Mouse (Mus musculus) stomach, postnatal 0 days (tissue): ENCODE measurements around the gene Dock2.

Experiments
- CTCF ChIP-seq: IDR thresholded peaks from 2 replicates; pipeline ENCODE4 v1.5.1; 2016; ENCODE audit warnings: antibody characterized with exemption, low read depth, mild to moderate bottlenecking, moderate library complexity
- EP300 ChIP-seq: optimal IDR thresholded peaks from 2 replicates; pipeline ENCODE3; 2016; ENCODE audit warnings: antibody characterized with exemption

GRCm38 (mm10) chr11:34447891-34448290, 335.8 kb downstream of the Dock2 start:
- TF ChIP-seq CTCF (no peak), EP300 (no peak)
